Mouse (Mus musculus): ENCODE measurements around the gene Gm6401. TPM values are rescaled to one million over a fixed set of nuclear protein-coding genes. Genes with fewer than 3 reads are reported as not detected.

Gene Gm6401
- polyA plus RNA-seq (2012; rRNA removed; ENCODE audit: low replicate concordance): not detected in 2 replicates

DNA sequence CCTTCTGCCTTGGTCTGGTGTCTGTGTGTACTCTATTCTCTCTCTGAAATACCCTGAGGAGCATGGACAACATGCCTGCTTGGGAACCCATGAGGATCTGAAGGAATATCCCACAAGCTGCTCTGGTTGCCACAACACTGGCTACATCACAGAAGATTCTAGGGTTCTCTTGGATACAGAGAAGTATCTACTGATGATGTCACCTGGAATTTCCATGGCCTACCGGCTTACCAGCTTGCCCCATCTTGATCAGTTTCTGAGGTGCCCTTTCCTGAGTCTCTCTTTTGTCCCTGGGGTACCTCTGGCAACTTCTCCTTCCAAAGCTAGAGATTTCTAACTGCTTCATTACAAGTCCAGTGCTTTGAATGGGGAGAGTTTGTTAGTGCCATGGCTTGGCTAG, at the start of gene Gm6401:
TSS of gene Gm6401 (minus strand) at position 101 of the 400 bp plus-strand sequence.

DNA sequence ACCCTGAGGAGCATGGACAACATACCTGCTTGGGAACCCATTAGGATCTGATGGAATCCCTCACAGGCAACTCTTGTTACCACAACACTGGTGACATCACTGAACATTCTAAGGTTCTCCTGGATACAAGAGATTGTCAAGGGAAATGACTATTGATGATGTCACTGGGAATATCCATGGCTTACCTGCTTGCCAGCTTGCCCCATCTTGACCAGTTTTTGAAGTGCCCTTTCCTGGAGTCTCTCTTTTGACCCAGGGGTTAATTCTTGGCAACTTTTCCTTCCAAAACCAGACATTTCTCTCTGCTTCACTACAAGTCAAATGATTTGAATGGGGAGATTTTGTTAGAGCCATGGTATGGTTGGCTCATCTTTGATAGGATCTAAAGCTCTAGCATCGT, 15.5 kb upstream of the Gm6401 start, which contains the start of gene Gm3543:
TSS of gene Gm3543 (minus strand) at position 101 of the 400 bp plus-strand sequence.

DNA sequence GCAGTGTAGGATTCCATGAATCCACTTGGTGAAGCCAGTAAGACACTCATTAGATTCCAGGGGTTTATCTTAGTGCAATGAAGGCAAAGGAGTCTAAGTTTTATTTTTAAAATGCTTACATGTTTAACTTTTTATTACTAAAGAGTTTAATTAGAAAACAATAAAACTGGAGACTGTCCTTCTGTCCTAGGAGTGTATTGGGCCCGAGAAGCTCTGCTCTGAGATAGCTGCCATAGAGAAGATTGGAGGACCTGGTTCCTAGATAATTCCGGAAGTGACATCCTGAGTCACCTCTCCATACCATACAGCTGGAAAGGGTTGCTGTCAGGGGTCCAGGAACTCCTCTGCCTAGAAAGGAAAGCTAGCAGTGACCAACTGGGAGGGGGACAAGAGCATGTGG, 24.0 kb downstream of the Gm6401 start, which contains the start of gene 1700024B05Rik:
TSS of gene 1700024B05Rik (plus strand) at position 301 of the 400 bp plus-strand sequence.

DNA sequence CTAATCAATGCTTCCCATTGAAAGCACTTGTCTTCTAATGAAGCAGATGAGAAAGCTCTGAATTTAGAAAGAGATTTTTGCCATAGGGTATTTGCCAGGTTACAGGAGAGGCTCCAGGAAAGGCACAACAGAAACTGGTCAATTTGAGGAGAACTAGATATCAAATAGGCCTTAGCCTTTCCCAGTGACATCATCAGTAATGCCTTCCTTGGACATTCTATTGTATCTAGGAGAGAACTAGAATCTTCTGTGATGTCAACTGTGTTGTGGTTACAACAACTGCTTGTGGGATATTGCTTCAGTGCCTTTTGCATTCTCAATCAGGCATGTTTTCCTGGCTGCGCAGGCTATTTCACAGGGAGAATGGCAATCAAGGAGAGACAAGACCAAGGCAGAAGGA, 43.1 kb downstream of the Gm6401 start, which contains the start of gene 1700049E17Rik1:
TSS of gene 1700049E17Rik1 (plus strand) at position 301 of the 400 bp plus-strand sequence.

Other genes starting within 250 kb of the Gm6401 start
- not detected in 2 replicates for gene Gm7929, start 217.3 kb downstream of the Gm6401 start, polyA plus RNA-seq (2012; rRNA removed; ENCODE audit: low replicate concordance)
- not detected in 2 replicates for gene Gm47189, start 195.5 kb downstream of the Gm6401 start, polyA plus RNA-seq (2012; rRNA removed; ENCODE audit: low replicate concordance)
- not detected in 2 replicates for gene Gm7980, start 60.6 kb downstream of the Gm6401 start, polyA plus RNA-seq (2012; rRNA removed; ENCODE audit: low replicate concordance)
- not detected in 2 replicates for gene 1700049E17Rik1, start 43.0 kb downstream of the Gm6401 start, polyA plus RNA-seq (2012; rRNA removed; ENCODE audit: low replicate concordance)
- gene 1700024B05Rik, start 23.9 kb downstream of the Gm6401 start, polyA plus RNA-seq (2012; rRNA removed; ENCODE audit: low replicate concordance): not detected in 2 replicates
- gene Gm3543, start 15.4 kb upstream of the Gm6401 start, polyA plus RNA-seq (2012; rRNA removed; ENCODE audit: low replicate concordance): not detected in 2 replicates
- gene Gm7951, start 149.4 kb upstream of the Gm6401 start, polyA plus RNA-seq (2012; rRNA removed; ENCODE audit: low replicate concordance): not detected in 2 replicates
- not detected in 2 replicates for gene Gm17027, start 194.7 kb upstream of the Gm6401 start, polyA plus RNA-seq (2012; rRNA removed; ENCODE audit: low replicate concordance)
- gene Gm3573, start 222.9 kb upstream of the Gm6401 start, polyA plus RNA-seq (2012; rRNA removed; ENCODE audit: low replicate concordance): not detected in 2 replicates

Data from duodenum, adult 2 months (tissue).